Mouse (Mus musculus) thymus, adult 2 months (tissue): ENCODE data around the gene Ifnl2. TPM values are rescaled to one million over a fixed set of nuclear protein-coding genes. Genes with fewer than 3 reads are reported as not detected.
A peak's percentile ranks its signal among the peaks of the same experiment; 100 is the strongest.
"Not testable (repeated sequence)": the region's sequence is repeated elsewhere in the genome, so short reads cannot be mapped to it uniquely, and the experiment has no call there.

Experiments used
- DNase-seq: peaks from one replicate; pipeline ENCODE4 v3.0.0; 2021
- H3K27ac ChIP-seq: fragments of 200-500 bp; 2 replicates; pipeline ENCODE4 v1.5.1; 2012; ENCODE audit warnings: low read length, control low read depth; ENCODE audit not compliant: control insufficient read depth, insufficient read depth
- H3K27me3 ChIP-seq: fragments of 200-500 bp; 2 replicates; pipeline ENCODE4 v1.6.1; 2012; ENCODE audit warnings: mild to moderate bottlenecking, low read length, moderate library complexity, mixed read lengths; ENCODE audit not compliant: control insufficient read depth, insufficient read depth
- H3K36me3 ChIP-seq: fragments of 200-500 bp; 2 replicates; pipeline ENCODE4 v1.6.1; 2012; ENCODE audit warnings: mild to moderate bottlenecking, low read length, moderate library complexity; ENCODE audit not compliant: control insufficient read depth, insufficient read depth
- H3K4me1 ChIP-seq: fragments of 200-500 bp; replicated peaks from 2 replicates; pipeline ENCODE4 v1.6.1; 2012; ENCODE audit warnings: low read length; ENCODE audit not compliant: control insufficient read depth, insufficient read depth
- H3K4me3 ChIP-seq: fragments of 200-500 bp; 2 replicates; pipeline ENCODE4 v1.5.1; 2012; ENCODE audit warnings: mild to moderate bottlenecking, low read length, control low read depth, moderate library complexity; ENCODE audit not compliant: control insufficient read depth, insufficient read depth
- CTCF ChIP-seq: fragments of 200-500 bp; IDR thresholded peaks from 2 replicates; pipeline ENCODE4 v1.5.1; 2012; ENCODE audit warnings: mild to moderate bottlenecking, control low read depth, low read length, moderate library complexity, borderline replicate concordance; ENCODE audit not compliant: control insufficient read depth, poor library complexity, insufficient read depth; ENCODE audit errors: extremely low read depth
- POLR2A ChIP-seq: fragments of 200-500 bp; IDR thresholded peaks from 2 replicates; pipeline ENCODE4 v1.6.1; 2012; ENCODE audit warnings: mild to moderate bottlenecking, low read length, control low read depth, moderate library complexity; ENCODE audit not compliant: control insufficient read depth, poor library complexity, insufficient read depth; ENCODE audit errors: extremely low read depth
- WGBS: fragments of 180-500 bp; shearing (Covaris S2); methylation state at CpG from one replicate; pipeline ENCODE4 v1.1.7; 2018; 5-methylcytosine and 5-hydroxymethylcytosine counted together
- polyA plus RNA-seq: library from polyadenylated mRNA; depleted of rRNA; stranded (reverse); fragments of >200 nt; gene quantifications from 2 replicates; pipeline ENCODE4 v1.2.3, GENCODE M21; 2012

Gene Ifnl2
- polyA plus RNA-seq, 1 experiment = 0.59 TPM

GRCm38 (mm10) chr7:28532005-28532404 lies 21.8 kb upstream of the Ifnl2 start:
- peaks cover 7% of the 10 kb centered on the region for H3K4me1 ChIP-seq
- H3K4me3 ChIP-seq = no peak overlapping the region
- no peaks in the 10 kb centered on the region for H3K36me3 ChIP-seq
- TF ChIP-seq CTCF (no peak), POLR2A (no peak)
- no peaks in the 10 kb centered on the region for H3K27me3 ChIP-seq
- no peak for DNase-seq
- 95% methylated on average over 8 of the region's 8 CpGs for WGBS
- H3K27ac ChIP-seq = no peak overlapping the region

- H3K27me3 ChIP-seq = no peaks in the 10 kb centered on the region
- H3K36me3 ChIP-seq = no peaks in the 10 kb centered on the region
- 2% methylated on average over 19 of the region's 19 CpGs for WGBS
- H3K4me1 ChIP-seq = peaks cover 7% of the 10 kb centered on the region
- DNase-seq = peak; percentile 92
- H3K27ac ChIP-seq = no peak overlapping the region
- no peak for TF ChIP-seq POLR2A
- TF ChIP-seq CTCF = peak; percentile 97
- no peak overlapping the region; the same call in 1 of the 2 replicates for H3K4me3 ChIP-seq
Measured at GRCm38 (mm10) chr7:28527922-28528719, 17.9 kb upstream of the Ifnl2 start.

- not testable (repeated sequence) for H3K4me3 ChIP-seq, H3K36me3 ChIP-seq, DNase-seq, H3K27ac ChIP-seq, H3K27me3 ChIP-seq, H3K4me1 ChIP-seq
- 93% methylated on average over 5 of the region's 6 CpGs for WGBS
Measured at GRCm38 (mm10) chr7:28522536-28522935, 12.3 kb upstream of the Ifnl2 start, which contains the start of gene Ifnl3. Gene Ifnl3 (plus strand): TSS chr7:28522836.

- no peak for DNase-seq
- Histone ChIP-seq H3K36me3 (no peaks in the 10 kb centered on the region), H3K4me1 (no peaks in the 10 kb centered on the region), H3K27me3 (no peaks in the 10 kb centered on the region), H3K27ac (no peak overlapping the region), H3K4me3 (no peak overlapping the region)
- WGBS = 79% methylated on average over 8 of the region's 8 CpGs
- no peak for TF ChIP-seq POLR2A
- TF ChIP-seq CTCF = no peak
Measured at GRCm38 (mm10) chr7:28511441-28511840, 1.2 kb upstream of the Ifnl2 start.

- H3K27ac ChIP-seq, H3K36me3 ChIP-seq, H3K4me3 ChIP-seq, H3K4me1 ChIP-seq, DNase-seq, H3K27me3 ChIP-seq: not testable (repeated sequence)
- WGBS = 100% methylated on average over 2 of the region's 2 CpGs
Measured at GRCm38 (mm10) chr7:28509121-28509520, 1.1 kb downstream of the Ifnl2 start.

- Histone ChIP-seq H3K36me3 (no peaks in the 10 kb centered on the region), H3K27me3 (no peaks in the 10 kb centered on the region), H3K27ac (no peak overlapping the region), H3K4me1 (no peaks in the 10 kb centered on the region), H3K4me3 (no peak overlapping the region)
- DNase-seq = peak; percentile 16
- WGBS = 8% methylated on average over 5 of the region's 5 CpGs
- no peak for TF ChIP-seq POLR2A
- TF ChIP-seq CTCF = no peak
Measured at GRCm38 (mm10) chr7:28505585-28505984, 4.7 kb downstream of the Ifnl2 start.

DNA sequence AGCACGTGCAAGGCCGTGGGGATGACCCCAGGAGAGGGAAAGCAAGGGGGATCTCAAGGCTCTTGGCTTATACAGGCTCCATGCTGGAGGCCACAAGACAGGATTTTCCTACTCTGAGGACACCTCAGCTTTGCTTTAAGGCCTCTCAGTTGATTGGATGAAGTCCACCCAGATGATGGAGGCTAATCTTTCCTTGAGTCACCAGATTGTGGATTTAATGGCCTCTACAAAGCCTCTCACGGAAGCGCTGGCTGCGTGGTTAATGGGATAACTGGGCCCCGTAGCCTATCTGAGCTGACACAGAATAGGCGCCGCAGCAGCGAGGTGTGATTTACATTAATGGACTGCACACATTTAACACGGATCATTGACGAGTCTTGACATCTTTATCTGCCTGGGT lies 14.8 kb downstream of the Ifnl2 start:
- Histone ChIP-seq H3K4me1 (peaks cover 3% of the 10 kb centered on the region; the same call in 1 of the 2 replicates), H3K27me3 (no peaks in the 10 kb centered on the region), H3K36me3 (no peaks in the 10 kb centered on the region), H3K27ac (no peak overlapping the region), H3K4me3 (no peak overlapping the region)
- DNase-seq = no peak
- WGBS = 93% methylated on average over 11 of the region's 11 CpGs
- TF ChIP-seq CTCF (no peak), POLR2A (no peak)
